Mouse (Mus musculus): Measurements from ENCODE around the gene Dlgap1.

The Dlgap1 gene

DNA sequence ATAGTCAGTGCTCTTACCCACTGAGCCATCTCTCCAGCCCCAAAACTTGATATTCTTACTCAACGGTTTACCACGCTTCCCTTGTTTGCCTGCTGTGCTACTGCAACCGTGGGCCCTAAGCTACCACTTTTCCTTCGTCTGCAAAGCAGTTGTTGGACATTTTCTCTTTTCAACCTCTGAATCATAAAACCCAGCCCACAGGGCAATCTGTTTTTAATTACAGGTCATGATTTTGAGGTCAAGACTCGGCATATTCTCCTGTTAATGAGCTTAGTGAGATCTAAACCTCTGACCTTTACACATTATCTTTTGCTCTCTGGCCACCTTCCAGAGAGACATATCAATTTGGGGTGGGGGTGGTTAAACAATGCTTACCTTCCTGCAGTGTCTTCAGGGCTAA, 869.7 kb downstream of the Dlgap1 start:
- DNase-seq (ENCODE audit: low spot score in 2 of 2), result no peak

DNA sequence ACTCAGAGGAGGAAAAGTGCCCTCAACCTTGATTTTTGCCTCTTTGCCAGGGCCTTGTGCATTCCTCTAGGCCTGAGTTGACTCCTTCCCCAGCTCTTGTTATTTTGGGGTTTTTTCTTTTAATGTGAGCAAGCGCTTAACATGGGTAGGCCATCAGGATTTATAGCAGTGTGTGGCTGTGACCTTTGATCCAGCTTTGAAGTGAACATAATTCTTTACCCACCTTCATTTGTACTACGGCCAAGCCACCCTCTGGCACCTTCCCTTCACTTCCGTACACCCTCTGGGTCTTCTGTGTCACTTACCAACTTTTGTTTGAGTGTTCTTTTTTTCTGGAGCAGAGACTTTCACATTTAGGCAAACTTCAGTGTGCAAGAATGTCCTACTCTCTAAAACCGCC, 874.4 kb downstream of the Dlgap1 start:
- no peak for DNase-seq (ENCODE audit: low spot score in 2 of 2)

DNA sequence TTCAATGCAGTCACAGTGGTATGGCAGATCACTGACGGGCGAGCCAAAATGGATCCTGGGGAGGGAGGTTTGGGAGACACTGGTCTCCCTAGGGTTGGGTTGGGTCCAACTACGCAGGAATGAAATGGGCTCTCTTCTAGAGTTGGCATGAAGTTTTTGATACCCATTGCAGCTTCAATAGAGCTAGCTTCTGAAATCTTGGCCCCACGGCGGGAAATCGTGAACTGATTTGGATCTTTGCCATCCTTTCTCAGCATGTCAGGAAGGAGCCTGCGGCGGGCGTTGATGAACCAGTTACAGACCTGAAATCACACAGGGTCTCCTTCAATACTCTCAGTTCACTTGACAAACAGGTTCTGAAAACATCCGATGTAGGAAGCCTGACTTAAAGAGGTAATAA, 876.1 kb downstream of the Dlgap1 start:
- no peak for DNase-seq (ENCODE audit: low spot score in 2 of 2)

DNA sequence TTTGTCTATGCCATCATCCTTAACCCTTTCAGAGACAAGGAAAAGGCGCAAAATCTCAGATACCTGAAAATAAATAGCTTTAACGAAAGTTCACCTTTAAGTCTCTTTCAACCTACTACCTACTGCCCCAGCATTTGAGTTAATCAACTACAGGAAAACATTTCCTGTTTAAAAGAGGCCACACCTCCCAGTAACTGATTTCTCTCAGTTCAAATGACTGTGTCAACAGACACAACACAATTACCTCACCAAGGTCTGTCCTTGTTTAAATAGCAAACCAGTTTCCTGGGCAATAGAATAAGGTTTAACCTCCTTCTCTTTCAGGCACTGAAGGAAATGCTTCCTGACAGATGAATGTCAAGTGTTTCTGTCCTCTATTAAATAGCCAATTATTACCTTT, 876.7 kb downstream of the Dlgap1 start:
- no peak for DNase-seq (ENCODE audit: low spot score in 2 of 2)

DNA sequence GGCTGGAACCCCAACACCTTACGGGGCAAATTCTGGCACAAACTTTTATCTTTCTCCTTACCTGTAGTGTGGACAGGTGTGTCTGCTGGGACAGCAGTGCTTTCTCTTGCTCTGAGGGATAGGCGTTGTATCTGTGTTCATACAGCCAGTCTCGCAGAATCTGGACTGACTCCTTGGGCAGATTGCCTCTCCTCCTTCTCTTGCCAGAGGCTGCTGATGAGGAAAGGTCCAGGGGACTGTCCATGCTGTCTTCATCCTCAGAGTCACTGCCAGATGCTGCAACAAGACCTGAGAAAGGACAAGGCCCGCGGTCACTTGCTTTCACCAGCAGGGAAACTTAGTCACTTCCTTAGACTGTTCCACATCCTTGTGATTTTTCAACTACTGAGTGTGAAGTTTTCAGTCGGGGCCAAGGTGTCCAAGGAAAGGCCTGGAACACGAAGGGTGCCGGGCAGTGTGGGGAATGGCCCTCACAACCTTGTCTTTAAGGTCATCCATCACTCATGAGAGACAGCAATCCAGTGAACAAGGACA, 877.3 kb downstream of the Dlgap1 start:
- no peak for DNase-seq (ENCODE audit: low spot score in 2 of 2)

DNA sequence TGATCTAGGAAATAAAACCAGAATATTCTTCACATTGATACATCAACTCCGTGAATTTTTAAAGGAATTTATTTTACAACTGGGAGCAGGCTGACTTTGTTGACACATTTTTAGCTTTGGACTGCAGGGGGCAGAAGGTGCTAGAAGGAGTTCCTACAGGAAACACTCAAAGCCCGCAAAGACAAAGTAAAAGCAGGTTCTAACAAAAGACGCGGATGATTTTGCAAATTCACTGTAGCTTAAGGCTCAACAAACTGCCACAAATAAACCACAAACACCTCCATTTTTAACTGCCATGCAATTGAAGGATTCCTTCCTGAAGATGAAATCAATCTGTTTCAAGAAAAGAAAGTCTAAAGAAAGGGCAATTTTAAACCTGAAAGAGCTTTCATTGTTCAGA, 878.2 kb downstream of the Dlgap1 start:
- DNase-seq (ENCODE audit: low spot score in 2 of 2), result peak; percentile 59 to 72

DNA sequence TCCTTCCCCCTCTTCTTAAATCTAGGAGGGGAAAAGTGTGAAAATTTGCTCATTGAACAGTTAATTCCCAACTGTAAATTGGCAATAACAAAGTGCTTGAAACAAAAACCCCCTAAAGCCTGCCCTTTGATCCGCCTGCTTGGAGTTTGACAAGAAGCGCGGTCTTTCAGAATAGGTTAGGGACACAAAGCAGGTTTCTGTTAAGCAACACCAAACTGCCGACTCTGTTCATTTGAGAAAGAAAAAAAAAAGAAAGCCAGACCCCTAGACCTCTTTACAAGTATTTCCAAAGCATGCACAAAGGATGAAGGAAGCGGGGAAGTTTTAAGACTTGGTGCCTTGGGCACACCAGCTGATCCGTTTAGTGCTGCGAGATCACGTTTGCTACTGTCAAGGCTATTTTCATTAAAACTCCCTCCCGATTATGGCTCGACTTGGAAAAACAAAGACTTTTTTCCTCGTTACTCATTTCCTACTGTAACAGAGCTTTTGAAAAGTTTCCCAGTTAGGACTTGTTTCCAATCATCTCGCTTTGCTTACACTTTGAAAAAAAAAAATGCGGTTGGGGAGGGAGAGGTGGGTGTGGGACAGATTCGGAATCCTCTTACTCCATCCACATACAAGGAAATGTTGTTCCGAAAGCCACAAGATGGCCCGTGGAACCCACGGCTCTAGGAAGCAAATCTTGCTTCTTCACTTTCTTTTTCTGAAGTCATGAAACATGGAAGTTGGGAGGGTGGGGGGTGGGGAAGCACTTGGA, 879.1 kb downstream of the Dlgap1 start:
- no peak for DNase-seq (ENCODE audit: low spot score in 2 of 2)

DNA sequence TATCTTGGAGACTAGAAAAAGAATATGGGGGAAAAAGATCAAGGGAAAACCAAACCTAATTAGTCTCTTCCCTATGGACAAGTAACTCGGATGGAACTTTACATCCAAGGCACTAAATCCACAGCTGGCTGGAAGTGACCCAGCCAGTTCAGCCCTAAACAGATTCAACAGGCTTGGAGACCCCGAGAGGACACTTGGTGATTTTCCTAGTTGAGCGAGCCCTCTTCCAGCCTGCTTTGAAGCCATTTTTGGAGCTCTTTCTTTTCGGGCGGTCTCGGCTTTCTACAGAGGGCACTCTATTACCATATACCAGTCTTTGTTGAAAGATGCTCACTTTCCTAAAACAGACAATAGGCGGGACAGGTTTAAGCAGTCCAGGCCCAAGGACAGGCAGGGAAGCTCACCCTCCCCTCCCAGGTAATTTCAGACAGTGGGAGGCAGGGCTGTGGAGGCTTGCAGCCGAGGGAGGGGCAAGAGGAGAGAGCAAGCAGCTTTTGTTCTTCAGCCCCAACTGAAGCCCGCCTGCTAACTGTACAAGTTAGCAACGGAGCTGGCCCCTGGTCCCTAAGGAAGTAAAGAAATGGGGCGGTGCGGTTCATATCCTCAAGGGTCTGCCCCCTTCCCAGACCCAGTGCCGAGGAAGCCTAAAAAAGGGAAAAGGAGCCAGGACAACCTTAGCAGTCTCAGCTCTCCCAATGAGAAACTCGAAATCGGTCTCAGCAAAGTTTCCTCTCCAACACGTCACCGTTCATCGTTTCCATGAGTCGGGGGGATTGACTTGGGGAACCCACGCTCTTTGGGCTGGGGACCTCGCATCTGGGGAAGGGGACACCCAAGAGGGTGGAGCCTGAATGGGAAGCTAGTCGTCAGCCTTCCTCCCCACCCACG, 879.9 kb downstream of the Dlgap1 start:
- peak; percentile 31 to 52 for DNase-seq (ENCODE audit: low spot score in 2 of 2)

DNA sequence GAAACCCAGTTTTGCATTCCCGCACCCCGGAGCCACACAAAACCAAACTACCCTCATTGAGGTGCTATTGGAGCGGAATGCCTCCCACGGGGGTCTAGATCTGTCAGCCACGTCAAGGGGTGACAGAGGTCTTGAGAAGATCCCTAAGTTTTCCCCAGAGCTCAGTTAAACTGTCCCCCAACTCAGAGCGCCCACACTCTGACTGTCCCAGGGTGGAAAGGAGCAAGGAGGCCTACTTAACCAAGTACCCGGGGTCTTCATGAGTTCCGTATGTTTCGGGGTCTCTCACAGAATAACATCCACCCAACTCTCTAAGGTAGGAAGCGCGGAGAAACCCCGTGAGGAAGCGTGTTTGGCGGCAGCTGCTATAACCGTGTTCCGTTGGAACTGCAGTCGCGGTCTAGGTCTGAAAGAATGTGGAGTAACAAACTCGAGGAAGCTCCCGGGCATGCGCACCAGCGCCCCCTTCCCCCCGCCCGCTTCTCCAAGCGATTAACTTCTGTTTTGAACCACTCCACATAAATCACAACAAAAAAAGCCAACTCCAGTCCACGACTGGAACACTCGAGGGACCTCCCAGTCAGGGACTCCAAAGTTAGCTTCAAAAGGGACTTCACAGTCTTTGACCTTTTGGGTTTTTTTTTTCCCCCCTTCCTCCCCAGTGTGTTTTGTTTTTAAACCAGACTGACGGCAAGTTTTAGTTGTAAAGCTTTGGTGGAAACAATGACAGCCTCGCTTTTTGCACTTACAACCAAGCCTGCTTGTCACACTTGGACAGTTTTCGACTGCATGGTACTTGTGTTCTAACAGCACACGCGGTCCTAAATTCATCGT, 880.7 kb downstream of the Dlgap1 start:
- peak; percentile 79 for DNase-seq (ENCODE audit: low spot score in 2 of 2)

DNA sequence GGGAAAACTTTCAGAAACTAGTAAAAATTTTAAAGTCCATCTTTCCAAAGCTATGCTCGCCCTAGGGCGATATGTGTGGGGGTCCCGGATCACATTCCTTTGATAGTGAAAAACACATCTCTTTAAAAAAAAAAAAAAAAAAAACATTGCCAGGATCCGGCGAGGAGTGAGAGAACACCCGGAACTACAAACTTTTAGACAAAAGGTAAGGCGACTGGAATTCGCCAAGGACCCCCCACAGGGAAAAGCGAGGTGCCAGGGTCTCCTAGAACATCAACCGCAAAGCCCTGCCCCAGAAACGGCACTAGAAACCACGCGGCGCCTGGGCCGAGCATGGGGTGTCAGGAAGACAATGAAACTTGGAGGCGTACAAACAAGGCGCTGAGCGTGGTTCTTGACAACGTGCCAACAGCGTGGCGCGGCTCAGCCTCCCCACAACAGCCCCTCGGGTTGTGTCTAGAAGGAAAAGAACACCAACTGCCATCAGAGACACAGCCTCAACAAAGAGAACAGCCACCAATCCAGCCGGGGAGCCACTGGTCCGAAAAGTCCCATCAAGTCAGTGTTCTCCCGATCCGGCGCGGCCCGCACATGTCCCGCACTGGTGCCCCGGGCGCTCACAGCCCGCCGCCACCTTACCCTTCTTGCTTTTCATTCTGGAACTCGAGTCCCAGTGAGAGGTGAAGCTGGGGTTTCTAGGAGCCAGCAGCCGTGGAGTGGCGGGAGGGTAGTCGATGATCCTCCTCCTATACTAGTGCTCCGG, 881.5 kb downstream of the Dlgap1 start:
- DNase-seq (ENCODE audit: low spot score in 2 of 2), result peak; percentile 45 to 53

DNA sequence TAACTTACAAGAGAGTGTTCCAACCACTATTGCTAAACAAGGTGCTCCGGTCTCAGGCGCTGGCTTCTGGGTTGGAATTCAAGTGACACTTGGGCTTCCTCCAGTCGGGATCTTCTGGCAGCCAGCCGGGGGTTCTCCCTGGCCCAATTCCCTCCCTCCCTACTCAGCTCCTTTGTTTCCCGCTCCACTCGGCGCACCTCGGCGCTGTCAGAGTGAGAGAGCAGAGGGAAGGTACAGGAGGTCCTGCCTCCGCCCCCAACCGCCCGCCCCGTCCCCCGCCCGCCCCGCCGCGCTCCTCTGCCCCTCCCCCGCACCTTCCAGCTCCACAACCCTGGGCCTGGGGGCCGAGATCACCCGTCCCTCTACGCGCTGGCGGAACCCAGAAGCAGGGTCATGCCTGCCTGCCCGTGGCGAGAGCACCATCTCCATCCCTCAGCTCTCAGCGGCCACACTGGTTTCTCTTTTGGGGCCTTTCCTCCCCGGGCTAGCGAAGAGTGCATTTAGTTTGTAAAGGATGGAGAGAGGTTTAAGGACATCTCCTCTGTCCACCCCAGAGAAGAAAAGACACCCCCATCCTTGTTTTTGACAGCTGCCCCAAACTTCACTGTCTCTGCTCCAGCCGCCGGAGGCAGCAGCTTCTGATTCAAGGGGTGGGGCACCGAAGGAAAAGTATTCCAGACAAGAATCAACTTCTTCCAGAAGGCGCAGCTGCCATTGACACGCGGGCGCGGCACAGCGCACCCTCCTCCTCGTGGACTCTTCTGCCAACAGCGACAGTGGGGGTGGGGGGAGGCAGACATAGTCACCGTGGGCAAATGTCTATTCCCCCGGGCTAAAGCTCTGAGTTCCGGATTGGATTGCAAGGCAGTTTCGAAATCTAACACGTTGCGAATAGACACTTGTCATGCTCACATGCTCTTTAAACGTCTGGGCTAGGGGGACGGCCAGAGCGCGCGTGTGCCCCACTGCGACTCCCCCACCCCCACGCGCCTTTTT, 882.4 kb downstream of the Dlgap1 start:
- DNase-seq (ENCODE audit: low spot score in 2 of 2), result peak; percentile 75 to 78

DNA sequence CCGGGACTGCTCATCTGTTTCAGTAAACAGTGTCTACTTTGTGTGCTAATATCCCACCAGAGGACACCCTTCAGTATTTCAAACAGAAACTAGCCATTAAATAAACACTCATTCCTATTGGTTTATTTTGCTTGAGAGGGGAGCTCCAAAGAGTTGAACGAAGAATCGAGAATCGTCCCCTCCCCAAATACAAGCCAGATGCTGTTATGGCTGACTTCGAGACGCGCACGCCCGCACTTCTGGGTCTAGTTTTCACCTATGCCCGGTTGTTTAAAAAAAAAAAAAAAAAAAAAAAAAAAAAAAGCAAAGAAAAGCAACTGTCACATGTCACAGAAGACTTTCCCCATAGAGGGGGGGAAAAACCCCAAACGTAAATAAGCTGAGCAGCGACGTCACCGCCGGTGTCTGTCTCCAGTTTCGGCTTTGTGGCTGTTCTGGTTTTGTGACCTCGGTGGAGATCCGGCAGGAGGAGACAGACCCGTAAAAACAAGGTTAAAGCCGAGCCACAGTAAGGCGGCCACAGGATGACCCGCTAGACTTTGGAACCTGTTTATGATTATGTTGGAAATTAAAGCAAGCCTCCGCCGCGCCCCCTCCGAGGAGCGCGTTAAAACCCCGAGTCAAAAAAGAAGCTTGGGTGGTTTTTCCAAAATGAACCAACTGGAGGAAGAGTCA, 883.3 kb downstream of the Dlgap1 start:
- DNase-seq (ENCODE audit: low spot score in 2 of 2), result peak; percentile 88 to 89

DNA sequence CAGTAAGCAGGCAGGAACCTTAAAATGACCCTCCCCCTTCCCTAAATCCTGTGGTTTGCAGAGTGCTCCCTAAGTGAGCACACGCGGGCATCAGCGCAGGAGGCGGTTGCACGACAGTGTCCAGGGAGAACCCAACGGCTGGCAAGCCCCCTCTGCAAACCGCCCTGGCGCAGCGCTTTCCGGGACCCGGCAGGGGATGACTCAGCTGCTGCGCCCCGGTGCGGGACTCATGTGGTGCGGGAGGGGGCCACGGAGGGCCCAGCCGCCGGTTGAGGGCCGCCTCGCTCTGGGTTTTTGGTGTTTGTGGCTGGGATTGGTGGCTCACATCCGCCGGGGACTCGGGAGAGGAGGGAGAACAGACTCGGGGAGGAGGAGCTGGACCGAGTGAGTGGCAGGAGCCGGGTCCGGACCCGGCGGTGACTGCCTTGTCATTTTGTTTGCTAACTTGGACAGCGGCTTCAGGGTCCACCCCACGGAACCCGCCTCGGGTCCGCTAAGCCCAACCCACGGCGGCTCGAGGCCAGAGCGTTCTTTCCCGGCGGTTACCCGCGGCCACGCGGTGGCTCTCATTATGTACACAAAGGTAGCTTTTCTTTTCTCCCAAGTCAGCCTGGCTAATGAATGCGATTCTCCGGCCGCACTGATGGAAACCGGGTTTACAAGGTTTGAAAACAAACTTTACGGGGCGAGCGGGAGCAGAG, 884.0 kb downstream of the Dlgap1 start:
- DNase-seq (ENCODE audit: low spot score in 2 of 2), result peak; percentile 49 to 51

DNA sequence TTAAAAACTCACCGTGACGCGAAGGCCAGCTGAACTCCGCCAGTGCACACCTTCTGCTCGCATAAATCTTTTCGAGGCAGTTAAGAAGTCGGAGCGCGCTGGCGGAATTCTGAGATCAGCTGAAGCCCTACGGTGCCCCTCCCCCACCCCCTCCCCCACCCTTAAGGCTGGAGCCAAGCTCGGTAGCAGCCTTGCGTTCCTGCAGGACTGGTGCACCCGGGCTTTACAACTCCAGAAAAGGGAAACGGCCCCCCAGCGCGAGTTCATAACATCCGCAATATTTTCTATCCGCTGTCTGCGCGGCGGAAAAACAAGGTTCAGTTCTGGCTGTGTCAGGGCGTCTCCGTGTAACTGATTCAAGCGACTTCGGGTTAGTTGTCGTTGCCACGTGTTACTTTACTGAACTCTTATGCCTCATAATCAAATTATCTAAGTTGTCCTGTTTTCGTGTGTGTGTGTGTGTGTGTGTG, 884.6 kb downstream of the Dlgap1 start, which contains the start of gene Tgif1:
Gene Tgif1, minus strand, starts transcription at position 111 of the 470 bp plus-strand sequence.
- peak; percentile 65 to 67 for DNase-seq (ENCODE audit: low spot score in 2 of 2)

DNA sequence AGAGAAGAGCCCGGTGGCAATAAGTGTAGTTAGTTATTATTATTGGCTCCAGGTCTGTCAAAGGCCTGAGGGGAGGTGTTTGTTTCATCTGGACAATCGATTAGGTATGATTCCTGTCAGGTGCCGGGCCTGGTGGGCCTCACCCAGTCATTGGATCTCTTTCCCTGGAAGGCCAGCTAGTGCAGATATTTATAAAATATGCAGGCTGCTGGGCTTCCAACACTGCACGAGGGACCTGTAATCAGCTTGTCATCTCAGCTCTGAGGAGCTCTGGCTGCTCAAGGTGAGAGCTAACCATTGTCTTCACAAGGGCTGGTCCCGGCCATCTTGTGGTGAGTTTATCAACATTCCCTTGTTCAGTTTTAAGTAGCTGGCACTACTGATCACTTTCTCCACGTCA, 885.1 kb downstream of the Dlgap1 start:
- DNase-seq (ENCODE audit: low spot score in 2 of 2), result no peak

DNA sequence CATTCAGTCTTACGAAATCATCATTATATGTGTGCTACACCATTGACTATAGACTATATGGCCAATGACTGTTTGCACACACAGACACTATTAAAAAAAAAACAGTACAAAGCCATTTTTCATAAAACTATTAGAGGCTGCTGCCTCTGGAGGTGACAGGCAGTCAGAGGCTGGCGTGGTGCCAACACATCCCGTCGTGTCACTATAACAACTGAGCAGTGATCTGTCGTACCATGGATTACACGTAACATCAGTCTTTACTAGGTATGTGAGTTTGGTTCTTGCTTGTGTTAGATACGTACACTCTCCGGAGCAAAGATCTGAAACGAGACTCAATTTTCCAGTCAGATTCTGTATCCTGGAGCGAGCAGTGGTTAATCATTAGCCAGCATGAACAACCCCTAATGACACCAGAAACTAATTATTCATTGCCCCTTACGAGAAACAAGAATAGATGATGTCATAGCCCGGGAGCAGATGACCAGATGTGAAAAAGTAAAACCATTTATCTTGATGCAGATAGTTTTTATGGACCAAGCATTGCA, 888.1 kb downstream of the Dlgap1 start:
- no peak for DNase-seq (ENCODE audit: low spot score in 2 of 2)

DNA sequence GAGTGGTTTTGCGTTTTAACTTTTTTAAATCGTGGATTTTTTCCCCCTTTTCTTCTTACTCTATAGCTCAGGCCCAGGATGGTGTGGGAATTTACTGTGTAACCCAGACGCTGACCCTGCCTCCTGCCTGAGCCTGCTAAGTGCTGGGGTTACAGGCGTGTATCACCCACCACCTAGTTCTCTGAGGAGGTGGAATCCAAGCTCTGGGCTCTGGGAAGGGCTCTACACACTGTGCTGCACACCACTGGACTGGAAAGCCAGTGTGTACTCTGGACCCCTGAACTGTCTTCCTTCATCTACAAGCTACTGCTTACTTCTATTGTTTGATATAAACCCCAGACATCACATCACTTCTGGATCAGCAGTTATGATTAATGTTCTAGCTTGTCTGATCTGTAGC, 889.9 kb downstream of the Dlgap1 start:
- DNase-seq (ENCODE audit: low spot score in 2 of 2), result no peak

DNA sequence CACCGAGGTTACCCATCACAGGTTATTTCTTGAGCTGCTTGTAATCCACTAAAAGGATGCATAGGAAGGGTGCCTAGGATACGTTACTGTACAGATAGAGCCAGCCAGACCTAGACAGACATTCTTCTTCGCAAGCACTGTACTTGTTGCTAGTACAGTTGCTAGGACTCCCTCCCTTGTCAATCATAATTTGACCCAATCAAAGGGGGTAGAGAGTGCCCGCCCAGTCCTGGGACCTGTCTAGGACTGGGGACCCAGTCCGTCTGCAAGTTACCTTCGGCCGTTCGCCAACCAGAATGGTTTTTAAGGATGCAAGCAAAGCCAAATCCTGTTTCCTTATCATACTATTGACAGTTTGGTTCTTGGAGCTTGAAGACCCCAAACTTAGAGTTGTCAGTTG, 895.2 kb downstream of the Dlgap1 start:
- no peak for DNase-seq (ENCODE audit: low spot score in 2 of 2)
